Mouse (Mus musculus) adipocyte (in vitro differentiated cells): ENCODE results near the gene Cd47.
"Not testable (repeated sequence)": the region's sequence is repeated elsewhere in the genome, so short reads cannot be mapped to it uniquely, and the experiment has no call there.

Experiments
- DNase-seq: peaks from one replicate; pipeline ENCODE4 v3.0.0-alpha.2; 2016; ENCODE audit warnings: low spot score

Cd47 gene

GRCm38 (mm10) chr16:49787714-49788113 is 12.6 kb upstream of the Cd47 start:
- DNase-seq: no peak

- no peak for DNase-seq
These were observed 9.5 kb upstream of the Cd47 start for GRCm38 (mm10) chr16:49790575-49791465.

- no peak for DNase-seq
These were observed 7.9 kb upstream of the Cd47 start for GRCm38 (mm10) chr16:49792446-49792878.

GRCm38 (mm10) chr16:49793596-49793995 is 6.7 kb upstream of the Cd47 start:
- no peak for DNase-seq

- DNase-seq: no peak
These were observed 4.1 kb upstream of the Cd47 start for GRCm38 (mm10) chr16:49796271-49796670.

- DNase-seq: no peak
These were observed 3.4 kb upstream of the Cd47 start for GRCm38 (mm10) chr16:49796954-49797353.

GRCm38 (mm10) chr16:49798790-49799189 is 1.5 kb upstream of the Cd47 start:
- no peak for DNase-seq

- no peak for DNase-seq
These were observed 663 bp downstream of the Cd47 start for GRCm38 (mm10) chr16:49800996-49801395.

- no peak for DNase-seq
These were observed 1.1 kb downstream of the Cd47 start for GRCm38 (mm10) chr16:49801399-49801798.

GRCm38 (mm10) chr16:49802993-49803392 is 2.7 kb downstream of the Cd47 start:
- DNase-seq: no peak

- DNase-seq: no peak
These were observed 3.7 kb downstream of the Cd47 start for GRCm38 (mm10) chr16:49803932-49804461.

GRCm38 (mm10) chr16:49806920-49807319 is 6.6 kb downstream of the Cd47 start:
- no peak for DNase-seq

GRCm38 (mm10) chr16:49807419-49807841 is 7.1 kb downstream of the Cd47 start:
- peak; percentile 9 for DNase-seq

- peak; percentile 45 for DNase-seq
These were observed 7.6 kb downstream of the Cd47 start for GRCm38 (mm10) chr16:49807862-49808430.

- DNase-seq: no peak
These were observed 11.6 kb downstream of the Cd47 start for GRCm38 (mm10) chr16:49811897-49812296.

- DNase-seq: no peak
These were observed 12.7 kb downstream of the Cd47 start for GRCm38 (mm10) chr16:49812821-49813616.

GRCm38 (mm10) chr16:49814419-49814818 is 14.1 kb downstream of the Cd47 start:
- DNase-seq: no peak

GRCm38 (mm10) chr16:49816889-49817288 is 16.6 kb downstream of the Cd47 start:
- DNase-seq: no peak

- DNase-seq: no peak
These were observed 17.8 kb downstream of the Cd47 start for GRCm38 (mm10) chr16:49818146-49818545.

GRCm38 (mm10) chr16:49818627-49819026 is 18.3 kb downstream of the Cd47 start:
- DNase-seq: no peak

- DNase-seq: no peak
These were observed 19.2 kb downstream of the Cd47 start for GRCm38 (mm10) chr16:49819494-49819893.

- not testable (repeated sequence) for DNase-seq
These were observed 30.6 kb downstream of the Cd47 start for GRCm38 (mm10) chr16:49830911-49831310.
